Mouse (Mus musculus) cerebellum, adult 2 months (tissue): ENCODE results near the gene E2f3.

Source experiments
- CTCF ChIP-seq: fragments of 200-500 bp; IDR thresholded peaks from 2 replicates; pipeline ENCODE4 v1.5.1; 2011; ENCODE audit warnings: low read depth, mild to moderate bottlenecking, control low read depth, low read length, moderate library complexity, borderline replicate concordance; ENCODE audit not compliant: insufficient read depth
- POLR2A ChIP-seq: fragments of 200-500 bp; IDR thresholded peaks from 2 replicates; pipeline ENCODE4 v1.6.1; 2011; ENCODE audit warnings: low read length, control low read depth, borderline replicate concordance; ENCODE audit not compliant: insufficient read depth

DNA sequence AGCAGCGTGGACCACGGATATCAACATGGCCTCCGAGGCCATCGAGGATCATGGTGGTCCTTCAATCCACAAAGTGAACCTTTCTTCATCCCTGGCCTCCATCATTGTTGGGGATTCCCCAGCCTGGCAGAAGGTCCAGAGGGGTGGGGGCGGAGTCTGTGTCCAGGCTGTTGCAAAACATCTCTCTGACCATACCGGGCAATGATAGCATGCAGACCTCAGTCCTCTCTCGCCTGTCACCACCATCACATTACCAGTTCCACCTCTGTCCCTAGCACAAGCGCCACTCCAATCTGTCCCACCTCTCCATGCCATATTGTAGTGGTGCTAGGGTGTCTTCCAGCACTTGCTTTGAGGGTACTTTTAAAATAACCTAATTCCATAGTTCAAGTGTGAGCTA is 18.9 kb downstream of the E2f3 start:
- no peak for TF ChIP-seq CTCF
- TF ChIP-seq POLR2A, result no peak
